Mouse (Mus musculus) cerebellum, adult 11 months (tissue): Measurements from ENCODE around the gene Spata22.
"Not testable (repeated sequence)": the region's sequence is repeated elsewhere in the genome, so short reads cannot be mapped to it uniquely, and the experiment has no call there.

Source experiments
- DNase-seq: peaks from one replicate; pipeline ENCODE4 v3.0.0; 2022

Spata22 gene

GRCm38 (mm10) chr11:73329442-73329841 is at the start of gene Spata22, which contains the start of the genes Aspa and Gm49340:
Spata22 (plus strand) TSS chr11:73329741.
Aspa (minus strand) TSS chr11:73329596.
Gm49340 (plus strand) TSS chr11:73329741.
- DNase-seq, result no peak

- no peak for DNase-seq
These were observed 48.8 kb upstream of the Spata22 start for GRCm38 (mm10) chr11:73280710-73281109.

- DNase-seq, result peak; percentile 29
These were observed 48.0 kb upstream of the Spata22 start for GRCm38 (mm10) chr11:73281528-73282027.

GRCm38 (mm10) chr11:73283369-73283768 is 46.2 kb upstream of the Spata22 start:
- DNase-seq, result no peak

GRCm38 (mm10) chr11:73283926-73284325 is 45.6 kb upstream of the Spata22 start:
- no peak for DNase-seq

- DNase-seq, result no peak
These were observed 45.2 kb upstream of the Spata22 start for GRCm38 (mm10) chr11:73284351-73284750.

GRCm38 (mm10) chr11:73289621-73290020 is 39.9 kb upstream of the Spata22 start:
- no peak for DNase-seq

- DNase-seq, result no peak
These were observed 26.4 kb upstream of the Spata22 start for GRCm38 (mm10) chr11:73303123-73303522.

GRCm38 (mm10) chr11:73315961-73316360 is 13.6 kb upstream of the Spata22 start:
- no peak for DNase-seq

- not testable (repeated sequence) for DNase-seq
These were observed 11.0 kb upstream of the Spata22 start for GRCm38 (mm10) chr11:73318581-73318980.

- DNase-seq, result not testable (repeated sequence)
These were observed 8.5 kb upstream of the Spata22 start for GRCm38 (mm10) chr11:73321064-73321463.

GRCm38 (mm10) chr11:73323906-73324830 is 5.4 kb upstream of the Spata22 start:
- DNase-seq, result no peak

GRCm38 (mm10) chr11:73326485-73326886 is 3.1 kb upstream of the Spata22 start:
- no peak for DNase-seq

GRCm38 (mm10) chr11:73327361-73327760 is 2.2 kb upstream of the Spata22 start:
- no peak for DNase-seq

- no peak for DNase-seq
These were observed 3.8 kb downstream of the Spata22 start for GRCm38 (mm10) chr11:73333357-73333756.

- DNase-seq, result no peak
These were observed 7.4 kb downstream of the Spata22 start for GRCm38 (mm10) chr11:73336919-73337318.

GRCm38 (mm10) chr11:73350483-73350882 is 20.9 kb downstream of the Spata22 start, which contains the start of gene Olfr20:
Olfr20 (plus strand) TSS chr11:73350783.
- DNase-seq, result no peak

GRCm38 (mm10) chr11:73370946-73371345 is 41.4 kb downstream of the Spata22 start, which contains the start of gene Olfr376:
Olfr376 (plus strand) TSS chr11:73371246.
- no peak for DNase-seq

- DNase-seq, result no peak
These were observed 65.8 kb downstream of the Spata22 start for GRCm38 (mm10) chr11:73395374-73395773.
